Mouse (Mus musculus) heart, postnatal 0 days (tissue): ENCODE data around the gene Kif9.

Experiments
- CTCF ChIP-seq: IDR thresholded peaks from 2 replicates; pipeline ENCODE4 v1.5.1; 2016; ENCODE audit warnings: antibody characterized with exemption, control low read depth, low read depth
- EP300 ChIP-seq: IDR thresholded peaks from 2 replicates; pipeline ENCODE4 v1.6.1; 2016; ENCODE audit warnings: antibody characterized with exemption, low read depth

- TF ChIP-seq EP300 (no peak), CTCF (no peak)
These were observed 1.2 kb downstream of the Kif9 start for GRCm38 (mm10) chr9:110477951-110478350.
